Mouse (Mus musculus) left cerebral cortex, adult 11 months (tissue): ENCODE results near the gene Fam124a.
"Not testable (repeated sequence)": the region's sequence is repeated elsewhere in the genome, so short reads cannot be mapped to it uniquely, and the experiment has no call there.

Experiments used
- DNase-seq: peaks from one replicate; pipeline ENCODE4 v3.0.0; 2022; ENCODE audit warnings: low spot score

Fam124a gene

DNA sequence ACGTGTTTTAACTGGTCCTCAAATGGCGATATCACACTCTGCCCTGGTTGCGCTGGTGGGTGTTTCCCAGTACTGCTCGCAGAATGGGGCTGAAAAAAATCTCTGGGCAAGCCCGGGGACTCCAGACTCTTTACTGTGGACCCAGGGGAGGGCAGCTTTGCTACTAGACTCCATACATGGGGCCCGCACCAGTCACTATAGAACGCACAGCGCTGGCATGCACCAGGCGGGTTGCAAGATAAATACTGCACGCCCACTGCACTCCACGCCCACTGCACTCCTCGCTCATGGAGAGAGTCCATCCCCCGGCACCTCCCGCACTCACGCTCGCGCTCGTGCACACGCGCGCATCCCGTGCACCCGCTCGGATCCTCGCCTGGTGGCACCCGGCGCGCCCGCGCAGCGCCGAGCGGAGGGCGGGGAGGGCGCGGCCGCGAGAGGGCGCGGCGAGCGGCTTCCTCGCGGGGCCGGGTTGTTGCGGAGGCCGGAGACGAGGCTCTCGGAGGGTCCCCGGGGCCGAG is at the start of gene Fam124a:
Fam124a (plus strand) TSS at position 429 of the 521 bp plus-strand sequence.
- peak; percentile 68 for DNase-seq

DNA sequence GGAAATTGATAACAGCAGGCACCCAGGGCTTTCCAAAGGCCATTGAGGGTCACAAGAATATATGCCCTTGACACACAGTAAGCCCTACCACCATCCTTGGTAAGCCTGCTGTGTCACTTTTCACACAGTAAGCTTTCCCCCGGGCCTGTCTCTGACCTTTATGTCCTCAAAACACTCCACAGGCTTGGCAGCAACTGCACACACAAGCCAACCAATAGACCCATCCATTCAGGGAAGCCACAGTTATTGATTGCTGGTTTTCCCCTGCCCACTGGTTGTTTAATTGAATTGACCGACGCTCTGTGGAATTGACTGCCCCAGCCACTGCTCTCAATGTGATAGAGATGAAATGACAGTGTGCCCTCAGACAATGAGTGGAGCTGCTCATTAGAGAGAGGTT is 49.3 kb upstream of the Fam124a start:
- DNase-seq, result no peak

DNA sequence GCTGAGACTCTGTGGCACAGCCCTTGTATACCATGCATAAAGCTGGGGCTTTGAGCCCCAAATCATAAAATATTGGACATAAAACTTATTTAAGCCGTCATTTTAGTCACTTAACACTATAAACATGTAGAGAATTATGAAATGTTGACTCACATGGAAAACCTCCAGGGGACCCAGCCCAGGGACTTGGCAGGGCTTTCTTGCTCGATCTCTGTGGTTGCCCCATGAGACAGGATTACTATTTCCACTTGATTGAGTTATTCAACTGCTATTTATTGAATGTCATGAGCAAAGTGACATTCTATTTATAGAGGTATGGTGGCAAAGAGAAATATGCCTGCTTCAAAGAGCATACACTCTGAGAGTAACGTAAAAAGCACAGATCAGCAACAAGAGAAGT is 46.2 kb upstream of the Fam124a start:
- DNase-seq, result no peak

DNA sequence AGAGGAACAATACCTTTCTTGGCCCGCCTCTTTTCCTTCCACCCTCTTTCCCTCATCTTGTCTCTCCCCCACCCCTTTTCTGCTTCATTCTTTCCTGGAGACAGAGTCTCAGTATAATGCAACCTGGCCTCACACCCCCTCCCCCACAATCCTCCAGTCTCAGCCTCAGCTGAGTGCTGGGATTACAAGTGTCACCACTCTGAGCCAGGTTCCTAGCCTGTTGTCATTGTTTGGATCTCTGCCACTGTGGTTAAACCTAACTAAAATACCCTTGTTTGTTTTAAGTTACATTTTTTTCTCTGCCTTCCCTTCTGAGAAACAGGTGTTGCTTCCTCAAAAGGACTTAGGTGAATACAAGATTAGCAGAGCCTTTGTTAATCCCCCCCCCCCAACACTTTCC is 42.7 kb upstream of the Fam124a start:
- DNase-seq, result no peak

DNA sequence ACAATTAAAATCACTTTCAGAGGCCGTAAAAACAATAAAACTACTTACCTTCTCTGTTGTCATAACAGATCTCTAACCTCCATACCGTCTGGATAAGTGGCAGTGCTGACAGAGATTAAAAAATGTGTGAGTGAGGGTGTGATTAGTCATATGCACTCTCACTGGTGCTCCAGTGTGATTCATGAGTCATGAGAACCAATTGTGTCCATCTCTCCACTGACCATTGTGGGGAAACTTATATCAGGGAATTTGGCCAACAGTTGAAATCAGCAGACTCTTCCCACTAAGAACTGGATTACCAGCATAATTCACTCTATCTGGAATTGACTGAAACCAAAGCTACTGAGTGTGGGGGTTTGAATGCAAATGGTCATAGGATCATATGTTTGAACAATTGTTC is 24.6 kb upstream of the Fam124a start:
- no peak for DNase-seq

DNA sequence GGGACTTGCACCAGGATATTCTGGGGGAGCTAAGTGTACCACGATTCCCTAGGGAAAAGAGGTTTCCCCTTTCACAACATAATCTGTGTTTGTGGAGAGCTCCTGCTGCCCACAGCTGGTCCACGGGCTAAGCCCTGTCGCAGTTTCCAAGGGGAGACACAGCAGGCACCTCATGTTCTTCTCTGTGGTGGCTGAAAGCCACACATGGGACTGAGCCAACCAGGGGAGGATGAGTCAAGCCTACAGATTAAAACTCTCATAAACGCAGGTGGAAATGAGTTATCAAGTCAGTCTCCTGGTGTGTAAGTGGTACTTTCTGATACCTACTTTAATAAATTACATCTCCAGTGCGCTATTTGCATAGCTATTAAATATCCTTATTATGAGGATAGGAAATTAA is 19.4 kb upstream of the Fam124a start:
- no peak for DNase-seq

DNA sequence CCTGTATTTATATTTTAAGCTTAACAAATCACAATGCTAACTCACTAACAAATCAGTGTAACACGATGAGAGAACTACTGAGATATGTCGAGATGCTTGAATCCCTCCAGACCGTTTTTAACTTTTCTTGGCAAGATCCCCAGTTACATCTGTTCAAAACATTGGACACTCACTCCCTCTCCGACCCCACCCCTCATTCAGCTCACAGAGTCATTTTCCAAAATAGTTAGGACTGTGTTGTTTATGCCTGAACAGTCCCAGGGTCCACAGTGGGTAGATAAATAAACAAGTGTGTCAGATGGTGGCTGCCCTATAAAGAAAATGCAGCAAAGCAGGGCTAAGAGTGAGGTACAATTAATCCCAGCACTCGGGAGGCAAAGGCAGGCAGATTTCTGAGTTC is 18.5 kb upstream of the Fam124a start:
- DNase-seq, result no peak

DNA sequence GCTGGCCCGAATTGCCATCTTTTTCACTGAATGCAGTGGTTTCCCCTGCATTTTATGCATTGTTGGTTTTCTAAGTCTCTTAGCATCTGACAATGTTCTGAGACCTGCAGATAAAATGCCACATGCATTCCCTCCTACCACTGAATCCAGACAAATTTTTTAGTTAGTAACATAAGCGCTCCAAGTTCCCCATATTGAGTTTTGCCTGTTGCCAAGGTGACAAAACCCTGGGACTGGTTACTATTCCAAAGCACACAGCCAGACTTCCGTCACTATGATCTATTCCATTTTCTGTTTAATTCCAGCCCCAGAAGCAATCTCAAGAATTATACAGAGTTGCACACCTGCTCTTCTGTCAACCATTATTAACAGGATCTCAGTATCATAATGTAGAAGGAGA is 15.7 kb upstream of the Fam124a start:
- DNase-seq, result no peak

DNA sequence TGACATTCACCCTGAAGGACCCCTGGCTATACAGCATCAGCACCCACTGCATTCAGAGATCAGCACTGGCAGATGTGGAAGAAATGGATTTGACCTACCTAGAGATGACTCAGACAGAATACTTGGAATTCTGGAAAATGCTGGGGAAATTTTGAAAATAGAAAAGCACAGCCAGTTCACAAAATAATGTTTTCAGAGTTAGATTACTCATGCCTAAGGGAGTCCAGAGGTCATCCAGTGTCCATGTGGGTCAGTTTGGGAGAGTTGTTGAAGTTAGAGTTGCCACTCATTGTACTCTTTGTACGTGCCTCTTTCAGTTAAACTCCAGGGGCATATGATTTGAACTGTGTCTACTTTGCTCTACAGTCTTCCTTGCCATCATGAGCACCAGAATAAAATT is 13.8 kb upstream of the Fam124a start:
- DNase-seq, result no peak

DNA sequence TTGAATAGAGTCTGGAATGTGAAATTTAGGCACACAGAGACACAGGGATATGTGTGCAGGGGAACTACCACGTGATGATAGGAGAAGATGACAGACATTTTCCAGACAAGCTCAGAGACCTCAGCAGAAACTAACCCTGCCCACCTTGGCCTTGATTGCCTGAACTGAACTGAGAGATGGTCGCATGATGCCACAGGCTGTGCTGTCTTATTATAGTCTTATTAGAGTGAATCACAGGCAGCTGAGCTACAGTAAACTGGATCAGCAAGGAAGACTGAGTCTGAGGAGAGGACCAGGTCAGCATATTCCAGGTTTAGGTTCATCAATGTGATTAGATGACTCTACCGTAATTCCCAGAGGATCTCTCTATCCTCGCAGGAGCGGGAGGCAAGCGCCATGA is 9.2 kb upstream of the Fam124a start:
- no peak for DNase-seq

DNA sequence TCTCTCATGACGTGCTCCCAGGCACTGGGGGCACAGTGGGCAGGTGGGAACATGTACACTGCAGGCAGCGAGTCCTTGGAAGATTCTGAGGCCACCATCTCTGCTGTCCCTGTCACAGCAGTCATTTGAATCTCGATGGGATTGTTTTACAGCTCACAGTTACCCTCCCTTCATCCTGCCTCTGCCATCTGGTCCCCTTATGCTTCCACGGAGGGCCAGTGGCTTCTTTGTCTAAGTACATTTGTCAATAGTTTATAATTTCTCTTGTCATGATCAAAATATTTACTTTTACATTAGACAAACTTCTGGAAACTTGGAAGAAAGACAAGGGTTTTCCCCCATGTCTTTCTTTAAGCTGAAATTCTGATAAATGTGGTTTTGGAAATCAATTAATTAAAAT is 8.8 kb upstream of the Fam124a start:
- no peak for DNase-seq

DNA sequence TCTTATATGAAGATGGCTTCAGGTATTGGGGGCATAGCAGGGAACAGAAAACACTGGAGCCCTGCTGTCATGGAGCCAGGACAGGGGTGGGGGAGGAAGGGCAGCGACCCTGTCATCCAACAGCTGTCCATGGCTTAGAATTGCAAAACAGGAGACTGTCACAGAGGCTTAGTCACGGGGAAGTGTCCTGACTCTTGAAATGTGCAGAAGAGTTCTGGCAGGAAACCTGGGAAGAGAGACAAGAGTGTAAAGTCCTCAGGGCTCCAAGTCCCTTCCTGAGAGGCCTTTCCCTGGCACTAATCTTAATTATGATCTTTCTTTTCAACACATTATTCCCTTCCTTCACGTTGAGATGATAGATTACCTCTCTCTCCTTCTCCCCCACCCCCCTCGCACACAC is 5.4 kb upstream of the Fam124a start:
- no peak for DNase-seq

DNA sequence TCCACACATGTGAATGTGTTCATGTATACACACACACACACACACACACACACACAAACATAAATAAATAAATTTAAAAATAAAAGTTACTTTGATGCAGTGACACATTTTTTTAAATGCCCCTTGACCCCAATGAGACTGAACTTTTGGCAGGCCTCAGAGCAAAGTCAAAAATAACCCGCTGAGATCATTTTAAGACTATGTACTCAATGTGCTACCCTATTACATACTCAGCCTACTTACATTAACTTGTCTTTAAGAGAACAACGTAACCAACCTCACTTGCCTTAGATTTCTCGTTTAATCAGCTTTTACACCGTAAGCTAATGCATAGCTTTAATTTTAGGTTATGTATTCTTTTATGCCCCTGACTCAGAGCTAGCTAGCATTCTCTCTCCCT is 2.8 kb upstream of the Fam124a start:
- DNase-seq, result no peak

DNA sequence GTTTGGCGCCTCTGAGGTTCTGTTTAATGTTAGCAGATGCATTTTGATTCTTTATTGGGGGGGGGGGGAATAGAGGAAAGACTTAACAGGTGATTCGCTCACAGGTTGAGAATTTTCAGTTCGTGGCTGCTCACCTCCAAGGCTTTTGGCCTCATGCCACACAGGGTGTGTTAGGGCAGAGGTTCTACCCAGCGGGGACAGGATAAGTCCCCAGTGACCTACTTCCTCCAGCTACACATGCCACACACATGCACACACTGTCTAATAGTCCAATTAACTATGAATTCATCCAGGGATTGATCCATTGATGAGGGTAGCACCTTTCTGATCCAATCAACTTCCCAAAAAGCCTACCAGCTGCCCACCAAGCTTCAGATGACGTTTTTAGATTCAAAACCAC is 1.8 kb upstream of the Fam124a start:
- no peak for DNase-seq

DNA sequence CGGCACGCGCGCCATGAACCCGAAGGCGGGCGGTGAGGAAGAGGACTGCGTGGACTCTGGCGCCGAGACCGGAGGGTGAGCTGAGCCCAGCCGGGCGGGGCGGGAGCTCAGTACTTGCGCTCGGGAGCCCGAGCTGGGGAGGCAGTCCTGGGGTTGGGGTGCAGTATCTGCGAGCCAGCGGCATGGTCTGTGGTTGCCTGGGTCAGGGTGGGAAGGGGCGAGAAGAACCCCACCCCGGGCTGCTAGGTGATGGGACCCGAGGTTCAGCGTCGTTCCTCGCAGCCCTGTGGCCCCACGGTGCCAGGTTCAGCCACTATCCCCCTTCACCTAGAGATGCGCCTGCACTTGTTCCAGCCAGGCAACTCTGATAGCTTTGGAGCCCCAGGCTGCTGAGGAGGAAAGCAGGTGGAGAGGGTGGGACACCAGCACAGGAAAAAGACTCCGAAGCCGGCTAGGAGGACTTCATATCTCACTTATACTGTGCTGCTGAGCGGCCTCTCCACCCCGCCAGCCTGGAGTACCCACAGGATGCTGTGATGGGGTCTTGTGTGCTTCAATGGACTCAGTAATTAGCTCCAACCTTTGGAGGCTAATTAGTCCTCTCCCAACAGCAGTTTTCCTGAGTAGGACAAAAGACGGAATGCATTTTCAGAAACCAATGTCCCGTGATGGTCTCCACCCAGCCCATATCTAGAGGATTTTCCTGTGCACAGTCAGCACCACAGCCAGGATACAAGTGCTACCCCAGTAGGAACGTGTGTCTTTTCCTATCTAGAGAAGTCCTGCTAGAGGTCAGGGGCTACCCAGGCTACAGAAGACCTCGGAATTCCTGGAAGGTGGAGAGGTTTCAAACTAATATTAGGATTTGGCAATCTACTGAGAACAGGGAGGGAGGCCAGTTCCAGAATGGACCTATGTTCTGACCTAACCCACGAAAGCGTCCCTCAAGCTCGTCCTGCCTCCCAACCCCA is 588 bp downstream of the Fam124a start:
- DNase-seq, result no peak

DNA sequence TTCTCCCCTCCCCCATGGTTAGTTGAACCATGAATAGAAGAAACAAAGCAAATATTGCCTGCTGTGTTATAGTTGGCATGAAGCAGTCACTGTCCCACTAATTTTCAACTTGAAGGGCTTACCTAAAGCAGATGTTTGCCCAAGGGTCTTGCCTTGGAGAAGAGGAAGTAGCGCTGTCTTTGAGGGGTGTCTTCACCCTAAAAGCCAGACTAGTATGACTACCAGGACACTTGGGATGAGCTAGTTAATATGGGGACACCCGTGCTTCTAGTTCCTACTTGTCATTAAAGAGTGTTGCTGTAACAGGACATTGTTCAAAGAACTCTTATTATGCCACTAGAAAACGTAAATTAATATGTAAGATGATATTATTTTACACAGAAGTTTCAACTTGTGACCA is 1.6 kb downstream of the Fam124a start:
- DNase-seq, result no peak

DNA sequence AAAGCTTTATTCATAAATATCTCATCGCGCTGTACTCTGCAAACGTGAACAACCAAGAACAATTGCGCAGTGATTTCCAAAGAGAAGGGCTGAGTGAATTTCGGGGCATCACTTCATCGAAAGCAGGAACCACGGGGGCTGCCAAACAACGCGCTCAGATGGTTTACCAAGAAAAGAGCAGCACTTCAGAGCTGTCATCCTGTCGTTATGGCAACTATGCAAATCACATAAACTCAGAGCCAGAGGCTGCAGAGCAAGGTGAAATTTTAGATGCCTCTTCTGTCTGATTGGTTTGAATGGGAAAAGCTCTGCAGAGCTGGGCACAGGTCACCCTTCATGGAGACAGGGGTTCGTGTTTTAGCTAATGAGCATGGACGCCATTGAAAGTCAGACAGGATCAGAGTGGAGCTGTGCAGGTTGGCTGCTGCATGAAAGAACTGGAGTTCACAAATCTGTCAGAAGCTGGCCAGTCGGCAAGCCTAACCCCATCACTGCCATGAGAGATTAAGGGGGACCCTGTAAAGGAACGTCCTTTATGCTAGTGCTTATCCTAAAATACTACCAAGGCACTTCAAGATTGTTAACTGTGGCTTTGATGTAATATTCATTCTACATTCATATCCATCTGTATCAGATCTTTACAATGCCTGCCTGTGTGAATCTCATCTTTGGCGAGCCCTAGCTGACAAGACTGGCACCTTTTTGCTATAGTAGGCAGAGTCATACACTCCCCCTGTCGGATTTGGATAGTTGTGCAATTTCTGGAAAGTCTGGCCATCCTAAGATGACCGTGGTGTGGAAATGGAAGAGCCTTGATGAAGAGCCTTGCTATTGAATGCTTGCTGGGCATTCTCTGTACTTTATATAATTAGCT is 6.6 kb downstream of the Fam124a start:
- DNase-seq, result no peak

DNA sequence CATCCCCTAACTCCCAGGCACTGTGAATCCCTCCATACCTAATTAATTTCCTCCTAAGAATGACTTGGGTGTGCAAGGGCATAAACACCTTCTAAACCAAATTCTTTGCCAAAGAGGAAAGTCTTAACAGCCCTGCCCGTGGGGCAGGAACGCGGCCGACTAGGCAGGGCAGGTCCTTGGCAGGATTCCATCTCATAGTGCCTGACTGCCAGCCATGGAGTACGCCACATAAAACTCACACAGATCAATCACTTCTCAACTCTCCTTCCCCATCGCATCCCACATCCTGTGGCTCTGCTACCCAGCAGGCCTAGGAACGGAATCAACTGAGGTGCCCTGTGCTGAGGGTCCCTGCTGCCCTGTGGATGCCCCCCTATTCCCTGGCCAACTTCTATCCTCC is 8.1 kb downstream of the Fam124a start:
- no peak for DNase-seq

DNA sequence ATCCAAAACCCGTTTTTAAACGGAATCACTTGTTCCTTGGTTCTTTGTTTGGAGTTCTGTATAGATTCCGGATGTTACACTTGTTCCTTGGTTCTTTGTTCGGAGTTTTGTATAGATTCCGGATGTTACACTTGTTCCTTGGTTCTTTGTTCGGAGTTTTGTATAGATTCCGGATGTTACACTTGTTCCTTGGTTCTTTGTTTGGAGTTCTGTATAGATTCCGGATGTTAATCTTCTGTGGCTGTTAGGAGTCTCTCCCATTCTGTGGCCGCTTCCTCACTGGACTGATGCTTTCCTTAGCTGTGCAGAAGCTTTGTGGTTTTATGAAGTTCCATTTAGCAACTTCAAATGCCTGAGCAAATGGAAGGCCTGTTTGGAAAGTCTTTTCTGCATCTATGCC is 11.3 kb downstream of the Fam124a start, which contains the start of gene Gm4131:
Gm4131 (minus strand) TSS at position 101 of the 400 bp plus-strand sequence.
- DNase-seq, result not testable (repeated sequence)

DNA sequence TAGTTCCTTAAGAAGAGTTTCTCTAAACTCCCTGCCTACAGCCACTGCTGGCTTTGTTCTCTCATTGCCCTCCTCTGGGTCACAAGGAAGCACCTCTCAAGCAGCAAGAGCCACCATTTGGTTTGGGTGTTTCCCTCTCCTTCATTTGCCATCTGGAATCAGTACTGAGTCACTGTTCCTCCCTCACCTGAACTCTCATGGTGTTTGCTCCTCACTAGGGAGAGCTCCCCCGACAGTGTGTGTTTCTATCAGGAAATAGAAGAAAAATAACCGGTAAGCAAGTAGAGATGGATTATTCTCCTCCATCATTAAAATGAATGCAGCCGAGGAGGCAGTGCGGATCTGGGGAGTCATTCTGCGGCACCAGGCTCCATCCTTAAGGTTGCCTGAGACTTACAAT is 13.9 kb downstream of the Fam124a start:
- no peak for DNase-seq

DNA sequence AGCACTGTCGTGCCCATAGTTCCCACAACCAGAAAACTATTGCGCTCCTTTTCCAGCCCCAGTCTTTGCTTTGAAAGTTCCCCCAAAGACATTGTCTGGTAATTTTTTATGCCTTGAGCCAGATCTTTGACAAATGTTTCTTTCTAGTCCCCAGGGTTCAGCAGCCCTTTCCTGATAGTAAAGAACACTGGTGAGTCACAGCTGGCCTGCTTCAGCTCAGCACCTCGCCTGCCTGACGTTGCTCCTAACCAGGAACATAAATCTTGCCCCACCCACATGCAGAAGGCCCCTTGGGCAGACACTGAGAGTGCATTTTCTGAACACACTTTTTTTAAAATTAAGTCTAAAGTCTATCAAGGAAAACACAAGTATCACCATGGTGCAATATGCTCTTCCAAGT is 14.8 kb downstream of the Fam124a start:
- no peak for DNase-seq

DNA sequence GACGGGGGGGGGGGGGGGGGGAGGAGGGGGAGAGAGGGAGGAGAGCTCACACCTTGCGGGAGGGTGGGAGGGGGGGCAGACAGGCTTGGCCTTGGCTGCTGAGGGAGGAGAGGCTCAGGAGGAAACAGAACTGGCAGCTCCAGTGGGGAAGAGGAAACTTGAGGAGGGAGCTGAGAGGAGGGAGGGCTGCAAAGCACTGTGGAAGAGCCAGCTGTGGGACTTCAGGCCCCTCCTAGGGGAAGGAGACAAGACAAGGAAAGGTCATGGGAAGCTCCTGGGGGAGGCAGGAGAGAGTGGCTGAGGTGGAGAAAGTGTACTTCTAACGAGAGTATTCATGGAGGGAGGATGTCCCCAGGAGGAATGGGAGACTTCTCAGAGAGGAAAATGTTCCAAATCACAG is 17.9 kb downstream of the Fam124a start:
- no peak for DNase-seq

DNA sequence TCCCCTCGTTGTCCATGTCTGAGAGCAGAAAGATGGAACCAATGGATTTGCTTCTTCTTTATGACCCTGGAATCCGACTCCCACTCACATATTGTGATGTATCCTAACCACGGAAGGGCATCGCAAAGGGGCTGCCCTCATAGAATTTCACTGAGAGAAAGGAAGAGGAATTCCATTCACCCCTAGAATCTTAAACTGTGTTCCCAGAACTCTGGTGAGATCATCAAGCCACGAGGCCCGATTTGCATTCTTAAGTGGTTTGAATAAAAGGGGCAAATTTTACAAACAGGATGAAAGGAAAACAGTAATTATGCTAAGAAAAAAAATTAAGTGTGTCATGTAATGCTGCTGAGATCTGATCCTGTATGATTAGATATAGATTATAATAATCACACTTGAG is 19.4 kb downstream of the Fam124a start:
- DNase-seq, result no peak
